Mouse (Mus musculus) left cerebral cortex, adult 9 months (tissue): ENCODE results near the gene Mrps2.
A peak's percentile ranks its signal among the peaks of the same experiment; 100 is the strongest.
"Not testable (repeated sequence)": the region's sequence is repeated elsewhere in the genome, so short reads cannot be mapped to it uniquely, and the experiment has no call there.

Experiments used
- DNase-seq, 2 experiments: peaks; one replicate each; pipeline ENCODE4 v3.0.0; 2022; ENCODE audit warnings: low spot score in 2 of 2

Gene Mrps2

DNA sequence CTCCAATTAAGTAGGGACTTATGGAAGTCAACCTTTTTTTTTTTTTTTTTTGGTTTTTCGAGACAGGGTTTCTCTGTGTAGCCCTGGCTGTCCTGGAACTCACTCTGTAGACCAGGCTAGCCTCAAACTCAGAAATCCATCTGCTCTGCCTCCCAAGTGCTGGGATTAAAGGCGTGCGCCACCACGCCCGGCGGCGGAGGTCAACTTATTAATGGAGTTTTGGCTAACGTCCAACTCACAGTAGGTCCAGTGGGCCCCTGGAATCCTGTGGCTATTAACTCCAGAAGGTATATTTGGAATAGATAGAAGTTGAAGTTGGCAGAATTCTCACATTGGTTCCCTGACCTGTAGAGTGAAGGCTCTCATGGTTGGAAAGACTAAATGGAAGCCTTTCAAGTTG, 4.1 kb downstream of the Mrps2 start:
- DNase-seq: not testable (repeated sequence)

DNA sequence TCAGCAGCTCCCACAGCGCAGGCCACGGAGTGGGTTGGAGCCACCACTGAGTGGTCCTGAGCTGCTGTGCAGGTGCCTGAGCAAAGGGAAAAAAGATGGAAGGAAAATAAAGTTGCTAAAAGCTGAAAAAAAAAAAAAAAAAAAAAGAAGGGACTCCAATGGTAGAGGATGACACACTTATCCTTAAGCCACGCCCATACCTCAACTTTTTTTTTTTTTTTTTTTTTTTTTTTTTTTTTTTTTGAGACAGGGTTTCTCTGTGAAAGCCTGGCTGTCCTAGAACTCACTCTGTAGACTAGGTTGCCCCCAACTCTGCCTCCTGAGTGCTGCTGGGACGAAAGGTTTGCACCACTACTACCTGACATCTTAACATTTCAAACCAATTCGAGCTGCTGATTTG, 10.1 kb downstream of the Mrps2 start:
- not testable (repeated sequence) for DNase-seq

DNA sequence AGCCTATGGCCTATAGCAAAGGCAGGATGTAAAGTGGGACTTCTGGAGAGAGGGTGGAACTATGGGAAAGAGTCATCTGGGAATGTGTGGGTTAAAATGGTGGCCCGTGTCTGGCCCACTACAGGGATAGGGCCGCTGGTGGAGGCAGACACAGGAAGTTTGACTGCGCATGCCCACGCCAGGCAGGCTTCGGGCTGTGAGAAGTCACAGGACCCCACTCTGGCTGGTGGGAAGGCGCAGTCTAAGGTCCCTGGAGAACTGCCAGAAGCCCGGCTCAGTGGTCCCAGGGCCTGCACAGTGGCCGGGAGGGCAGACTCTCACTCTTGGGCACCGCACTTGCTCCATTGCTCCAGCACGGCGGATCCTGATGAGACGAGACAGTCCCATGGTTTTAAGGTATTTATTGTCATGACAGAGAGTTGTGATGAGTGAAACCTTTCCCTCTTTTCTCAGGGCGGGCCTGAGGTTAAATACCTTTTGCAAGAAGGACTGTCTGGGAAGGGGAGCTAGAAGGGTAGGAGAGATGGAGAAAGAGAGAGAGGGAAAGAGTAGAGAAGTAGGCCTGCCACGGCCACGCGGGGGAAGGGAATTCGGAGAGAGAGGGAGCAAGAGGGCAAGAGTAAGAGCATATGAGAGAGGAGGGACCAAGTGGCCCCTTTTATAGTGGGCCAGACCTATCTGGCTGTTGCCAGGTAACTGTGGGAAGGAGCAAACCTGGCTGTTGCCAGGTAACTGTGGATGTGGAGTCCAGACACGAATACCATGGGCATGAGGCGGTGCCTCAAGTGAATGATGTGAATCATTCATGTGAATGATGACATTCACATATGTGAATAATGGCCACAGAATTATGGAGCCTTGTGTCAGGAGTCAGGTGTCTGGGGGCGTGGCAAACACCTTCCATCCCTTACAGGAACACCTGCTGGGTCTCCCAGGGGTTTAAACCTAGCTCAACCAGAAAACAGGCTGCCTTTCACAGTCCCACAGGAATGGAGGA, 11.6 kb downstream of the Mrps2 start:
- DNase-seq: no peak

DNA sequence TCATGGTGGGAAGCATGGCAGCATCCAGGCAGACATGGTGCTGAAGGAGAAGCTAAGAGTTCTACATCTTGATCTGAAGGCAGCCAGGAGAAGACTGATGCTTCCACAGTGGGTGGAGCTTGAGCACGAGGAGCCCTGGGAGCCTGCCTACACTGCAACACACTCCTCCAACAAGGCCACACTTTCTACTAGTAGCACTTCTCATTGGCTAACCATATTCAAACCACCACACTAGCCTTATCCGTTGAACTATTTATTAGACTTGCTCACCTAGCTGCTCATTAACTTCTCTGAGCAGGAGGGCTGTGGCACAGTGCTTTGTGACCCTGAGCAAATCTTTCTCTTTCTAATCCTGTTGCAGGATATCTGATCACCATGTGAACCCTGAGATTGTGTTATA, 16.0 kb downstream of the Mrps2 start:
- DNase-seq: no peak

DNA sequence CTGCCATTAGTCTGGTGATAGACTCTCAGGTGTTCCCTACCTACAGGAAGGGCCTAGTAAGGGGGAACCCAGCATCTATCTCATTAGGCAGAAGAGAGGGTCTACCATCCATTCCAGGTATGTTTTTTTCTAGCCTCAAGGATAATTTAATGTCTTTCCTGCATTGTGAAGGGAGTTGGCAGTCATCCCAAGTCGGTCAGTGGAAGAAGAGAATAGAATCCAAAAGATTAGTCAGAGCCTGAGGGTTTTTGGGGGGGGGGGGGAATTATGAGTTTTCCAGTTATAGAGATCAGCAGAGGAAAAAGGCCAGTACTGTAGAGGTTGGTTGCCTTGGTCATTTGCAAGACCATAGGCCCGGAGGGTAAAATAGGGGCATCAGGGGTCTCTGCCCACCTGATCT, 26.7 kb downstream of the Mrps2 start:
- DNase-seq: no peak

DNA sequence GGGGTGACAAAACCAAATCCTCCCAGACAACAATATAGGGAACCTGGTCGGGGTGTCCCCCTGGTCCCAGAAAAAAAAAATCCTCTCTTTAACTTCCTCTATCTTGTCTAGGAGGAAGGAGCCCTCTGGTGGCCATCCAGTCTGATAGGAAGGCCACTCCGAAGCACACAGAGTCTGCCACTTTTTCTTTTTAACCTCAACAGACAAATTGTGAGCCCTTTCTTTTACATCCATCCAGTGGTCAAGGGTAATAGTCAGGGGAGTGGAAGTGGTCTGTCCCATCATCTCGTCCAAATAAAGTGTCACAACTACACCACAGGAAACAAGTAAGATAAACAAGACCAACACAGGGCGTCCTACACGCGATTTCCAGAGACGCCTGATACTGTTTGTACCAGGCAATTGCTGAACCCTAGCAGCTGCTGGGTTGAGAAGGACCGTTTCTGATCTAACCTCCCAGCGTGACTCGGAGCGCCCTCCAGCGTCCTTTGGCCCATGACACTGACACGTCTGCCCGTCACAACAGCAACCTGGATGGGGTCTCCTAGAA, 27.4 kb downstream of the Mrps2 start:
- no peak for DNase-seq

DNA sequence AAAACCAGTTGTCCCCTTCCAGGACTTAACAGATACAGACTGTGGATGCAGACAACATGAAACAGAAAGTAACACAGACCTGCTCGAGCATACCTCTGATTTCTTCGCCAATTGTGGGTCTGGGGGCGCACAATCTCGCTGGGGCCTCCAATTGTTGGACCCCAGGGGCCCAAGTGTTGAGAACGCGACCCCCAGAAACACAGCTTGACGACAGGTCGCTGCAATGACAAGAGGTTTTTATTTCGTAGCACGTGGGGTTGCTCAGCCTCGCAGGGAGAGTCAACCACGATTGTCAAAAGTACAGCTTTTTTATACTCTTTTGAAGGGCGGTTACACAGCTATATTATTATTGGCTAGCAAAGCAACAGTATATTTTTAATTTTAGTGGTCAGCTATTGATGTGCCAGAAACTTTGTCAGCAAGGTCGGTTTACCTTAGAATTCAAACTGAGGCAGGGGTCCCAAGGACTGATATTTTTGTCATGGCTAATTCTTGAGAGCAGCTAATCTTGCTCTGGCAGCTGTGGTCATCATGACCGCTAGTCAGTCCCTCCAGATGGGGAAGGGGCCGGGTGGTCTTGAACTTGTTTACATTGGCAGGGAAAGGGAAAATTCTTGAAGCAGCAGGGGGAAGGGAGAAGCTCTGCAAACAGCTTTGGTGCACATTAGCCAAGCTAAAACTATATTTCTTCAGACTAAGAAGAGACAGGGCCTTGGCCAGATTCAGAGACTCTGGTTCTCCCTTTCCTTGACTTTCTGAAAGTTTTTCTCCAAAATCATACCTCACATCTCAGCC, 28.1 kb downstream of the Mrps2 start:
- DNase-seq: no peak

DNA sequence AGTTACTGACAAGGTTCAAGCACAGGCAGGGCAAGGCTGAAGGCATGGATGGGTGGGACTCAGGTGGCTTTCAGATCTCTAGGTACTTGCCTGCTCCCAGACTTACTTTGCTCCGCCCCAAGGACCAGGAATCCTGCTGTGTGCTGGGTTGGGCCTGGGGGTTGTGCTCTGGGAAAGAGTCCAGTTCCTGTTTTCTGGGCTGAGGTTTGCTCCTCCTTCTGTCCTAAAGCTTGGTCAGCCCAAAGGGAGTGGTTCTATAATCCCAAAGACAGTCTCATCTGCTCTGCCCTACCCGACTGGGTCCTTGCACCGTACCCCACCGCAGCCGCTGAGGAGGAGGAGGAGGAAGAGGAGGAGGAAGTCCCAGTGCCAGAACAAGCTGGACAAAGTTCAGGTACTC, 28.8 kb downstream of the Mrps2 start, which contains the start of gene Gbgt1:
TSS of gene Gbgt1 (plus strand) at position 221 of the 400 bp plus-strand sequence.
- DNase-seq: no peak

DNA sequence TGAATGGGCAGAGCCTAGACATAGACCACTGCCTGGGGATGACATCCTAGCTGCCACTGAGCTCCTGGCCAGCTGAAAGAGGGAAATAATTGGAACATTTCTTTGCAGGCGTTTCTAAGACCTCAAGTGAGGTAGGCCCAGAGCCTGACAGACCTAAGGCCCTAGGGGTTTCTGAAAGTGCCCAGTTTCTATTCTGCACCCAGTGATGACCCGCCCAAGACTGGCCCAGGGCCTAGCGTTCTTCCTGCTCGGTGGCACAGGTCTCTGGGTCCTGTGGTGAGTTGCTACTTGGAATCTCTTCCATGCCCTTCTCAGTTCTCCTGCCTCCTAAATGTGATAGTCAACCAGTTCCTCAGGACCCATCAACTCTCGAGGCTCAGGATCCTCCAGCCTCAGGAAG, 29.7 kb downstream of the Mrps2 start:
- no peak for DNase-seq

DNA sequence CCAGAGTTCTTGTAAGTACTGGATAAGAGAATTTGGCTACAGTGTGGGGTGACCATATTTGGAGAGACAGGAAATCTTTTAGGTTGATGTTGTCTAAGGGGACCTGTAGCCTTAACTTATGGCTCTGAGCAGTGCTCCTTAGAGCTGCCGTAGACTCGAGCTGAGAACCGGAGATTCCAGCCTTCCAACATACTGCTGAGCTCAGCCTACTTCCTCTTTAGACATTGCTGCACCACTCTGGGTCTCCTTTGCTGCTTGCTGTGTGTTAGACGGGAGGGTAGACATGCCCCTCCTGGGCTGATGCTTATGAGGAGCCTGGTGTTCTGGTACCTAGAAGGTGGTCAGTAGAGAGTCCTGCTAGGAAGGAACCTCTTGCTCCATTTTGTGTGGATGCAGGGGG, 30.6 kb downstream of the Mrps2 start:
- no peak for DNase-seq

DNA sequence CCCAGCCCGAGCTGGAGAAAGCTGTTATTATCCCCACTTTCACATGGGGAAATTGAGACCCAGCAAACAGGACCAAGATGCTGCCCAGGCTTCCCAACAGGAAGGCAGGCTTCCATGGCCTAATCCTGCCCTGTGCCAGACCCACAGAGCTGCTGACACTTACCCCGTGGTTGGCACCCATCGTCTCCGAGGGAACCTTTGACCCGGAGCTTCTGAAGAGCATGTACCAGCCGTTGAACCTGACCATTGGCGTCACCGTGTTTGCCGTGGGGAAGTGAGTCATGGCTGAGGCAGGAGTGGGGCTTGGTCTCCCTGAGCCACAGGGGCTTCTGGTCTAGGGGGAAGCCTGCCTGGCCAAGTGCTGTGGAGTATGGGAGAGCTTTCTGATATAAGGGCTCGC, 35.1 kb downstream of the Mrps2 start:
- peak in 1 of 2 experiments; percentile 0 for DNase-seq

DNA sequence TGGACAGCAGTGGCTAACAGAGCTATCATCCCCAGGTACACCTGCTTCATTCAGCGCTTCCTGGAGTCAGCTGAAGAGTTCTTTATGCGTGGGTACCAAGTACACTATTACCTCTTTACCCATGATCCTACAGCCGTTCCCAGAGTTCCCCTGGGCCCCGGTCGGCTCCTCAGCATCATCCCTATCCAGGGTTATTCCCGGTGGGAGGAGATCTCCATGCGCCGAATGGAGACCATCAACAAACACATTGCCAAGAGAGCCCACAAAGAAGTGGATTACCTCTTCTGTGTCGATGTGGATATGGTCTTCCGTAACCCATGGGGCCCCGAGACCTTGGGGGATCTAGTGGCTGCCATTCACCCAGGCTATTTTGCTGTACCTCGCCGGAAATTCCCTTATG, 36.8 kb downstream of the Mrps2 start:
- no peak for DNase-seq

DNA sequence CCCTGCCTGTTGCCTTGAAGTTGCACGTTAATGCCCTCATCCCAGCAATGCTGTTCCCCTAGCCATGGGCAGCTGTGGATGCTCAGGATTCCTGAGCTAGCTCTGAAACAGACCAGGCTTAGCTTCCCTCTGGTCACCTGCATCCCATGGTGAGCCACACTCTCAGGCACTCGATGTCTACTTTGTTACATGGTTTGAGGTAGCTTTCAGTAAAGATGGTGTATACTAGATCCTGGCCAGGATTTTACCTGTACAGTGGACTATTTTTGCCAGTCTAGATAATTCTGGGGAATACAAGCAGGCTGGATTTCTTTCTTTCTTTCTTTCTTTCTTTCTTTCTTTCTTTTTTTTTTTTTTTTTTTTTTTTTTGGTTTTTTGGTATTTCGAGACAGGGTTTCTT, 37.9 kb downstream of the Mrps2 start, which contains the start of gene Gm10134:
TSS of gene Gm10134 (plus strand) at position 301 of the 400 bp plus-strand sequence.
- DNase-seq: no peak

DNA sequence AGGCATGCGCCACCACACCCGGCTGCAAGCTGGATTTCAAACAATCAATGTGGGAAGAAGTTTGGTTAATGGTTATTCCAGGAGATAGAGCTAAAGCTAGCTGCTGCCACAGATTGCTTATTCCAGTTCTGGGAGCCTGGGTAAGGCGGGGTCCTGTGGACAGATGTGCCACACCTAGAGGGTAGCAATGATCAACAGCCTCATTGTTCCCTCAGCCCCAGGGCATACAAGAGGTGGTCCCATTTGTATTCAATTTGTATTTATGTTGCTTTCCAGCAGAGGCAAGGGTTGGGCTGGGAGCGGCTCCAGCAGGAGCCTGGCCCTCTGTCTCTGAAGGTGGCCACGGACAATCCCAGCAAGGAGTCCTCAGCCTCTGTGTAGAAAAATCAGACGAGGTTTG, 38.4 kb downstream of the Mrps2 start:
- DNase-seq: no peak

DNA sequence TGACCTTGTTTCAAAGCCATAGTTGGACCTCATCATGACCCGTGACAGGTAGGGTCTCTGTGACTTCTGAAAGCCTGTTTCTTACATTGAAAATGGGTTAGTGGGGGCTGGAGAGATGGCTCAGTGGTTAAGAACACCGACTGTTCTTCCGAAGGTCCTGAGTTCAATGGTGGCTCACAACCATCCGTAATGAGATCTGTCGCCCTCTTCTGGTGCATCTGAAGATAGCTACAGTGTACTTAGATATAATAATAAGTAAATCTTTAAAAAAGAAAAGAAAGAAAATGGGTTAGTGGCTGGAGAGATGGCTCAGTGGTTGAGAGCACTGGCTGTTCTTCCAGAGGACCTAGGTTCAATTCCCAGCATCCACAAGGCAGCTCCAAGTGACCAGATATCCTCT, 43.7 kb downstream of the Mrps2 start:
- DNase-seq: not testable (repeated sequence)

DNA sequence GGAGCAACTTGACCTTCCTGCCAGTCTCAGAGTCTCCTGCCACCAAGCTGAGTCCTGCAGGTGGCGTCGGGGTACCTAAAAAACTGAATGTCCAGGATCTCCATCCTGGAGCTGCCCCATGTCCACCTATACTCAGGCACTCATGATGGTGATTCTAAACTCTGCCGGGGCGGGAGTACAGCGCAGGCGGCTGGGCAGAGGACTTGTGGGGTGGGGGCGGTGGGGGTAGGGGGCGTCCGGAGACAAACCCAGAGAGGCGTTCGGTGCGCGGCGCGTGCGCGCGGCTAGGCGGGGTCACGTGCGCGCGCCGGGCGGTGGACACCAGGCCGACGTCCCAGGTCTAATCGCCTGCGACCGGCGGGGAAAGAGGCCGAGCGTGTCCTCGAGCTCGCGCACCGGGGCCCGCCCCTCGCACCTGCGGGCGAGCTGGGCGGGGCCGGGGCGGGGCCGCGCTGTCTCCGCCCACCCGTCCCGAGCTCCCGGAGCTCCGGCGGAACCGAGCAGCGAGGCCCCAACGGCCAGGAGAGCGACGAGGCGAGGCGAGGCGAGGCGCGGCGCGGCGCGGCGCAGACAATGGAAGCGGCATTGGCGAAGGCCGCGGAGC, 45.0 kb downstream of the Mrps2 start, which contains the start of gene Ralgds:
TSS of gene Ralgds (plus strand) at position 328 of the 604 bp plus-strand sequence.
- no peak for DNase-seq

DNA sequence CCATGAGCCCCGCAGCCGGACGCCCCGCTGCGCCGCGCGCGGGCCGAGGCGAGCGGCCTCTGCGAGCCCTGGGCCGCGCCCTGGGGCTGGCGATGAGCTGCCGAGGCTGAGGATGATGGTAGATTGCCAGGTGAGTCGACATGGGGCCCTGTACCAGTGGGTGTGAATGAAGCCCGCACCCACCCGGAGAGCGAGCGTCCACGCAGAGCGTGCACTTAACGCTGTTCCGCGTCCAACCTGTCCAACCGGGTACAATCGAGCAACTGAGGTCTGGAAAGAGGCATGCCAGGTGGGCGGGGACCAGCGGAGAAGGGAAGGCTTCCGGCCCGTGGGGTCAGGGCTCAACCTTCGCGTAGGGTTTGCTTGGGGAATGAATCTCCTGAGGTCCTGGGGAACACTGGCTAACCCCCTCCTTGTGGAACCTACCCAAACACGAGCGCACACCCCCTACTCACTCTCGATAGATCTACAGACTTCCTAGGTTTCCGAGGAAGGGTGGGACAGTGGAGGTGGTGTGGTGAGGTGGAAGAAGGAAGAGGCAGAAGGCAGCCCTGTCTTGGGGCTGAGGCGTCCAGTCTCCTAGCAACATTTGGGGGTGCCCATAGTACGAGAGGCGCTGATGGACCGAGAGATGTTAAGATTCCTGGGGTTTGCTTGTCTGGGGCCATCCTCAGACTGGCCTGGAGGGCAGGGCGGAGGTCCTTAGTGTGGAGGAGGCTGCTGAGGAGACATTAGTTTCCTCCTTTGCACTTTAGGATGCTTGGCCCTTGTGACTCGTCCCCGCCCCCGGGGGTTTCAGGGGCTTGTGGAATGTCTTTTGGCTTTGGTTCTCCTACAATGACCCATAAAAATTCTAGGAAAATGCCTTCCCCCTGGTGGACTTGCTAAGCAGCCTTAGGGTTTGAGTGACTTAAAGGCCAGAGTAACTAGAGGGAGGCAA, 45.8 kb downstream of the Mrps2 start:
- DNase-seq: peak in 1 of 2 experiments; percentile 46

DNA sequence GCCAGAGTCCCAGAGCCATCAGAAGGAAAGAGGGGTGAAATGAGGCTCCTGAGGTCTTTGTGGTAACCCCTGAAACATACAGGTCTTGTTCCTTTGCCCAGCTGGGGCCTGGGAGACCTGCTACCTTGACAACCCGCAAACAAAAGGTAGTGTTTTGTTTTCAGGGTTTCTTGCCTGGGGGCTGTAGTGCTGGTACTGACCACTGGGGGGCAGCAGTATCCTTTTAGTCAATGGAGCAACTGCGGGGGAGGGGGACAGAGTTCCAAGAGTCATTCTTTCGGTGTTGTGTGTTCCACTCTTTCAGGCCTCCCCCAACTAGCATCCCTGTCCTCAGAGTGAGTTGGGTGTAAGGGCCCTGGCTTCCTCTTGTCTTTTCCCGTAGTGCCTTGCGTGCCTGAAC, 46.6 kb downstream of the Mrps2 start:
- DNase-seq: peak in 1 of 2 experiments; percentile 89

DNA sequence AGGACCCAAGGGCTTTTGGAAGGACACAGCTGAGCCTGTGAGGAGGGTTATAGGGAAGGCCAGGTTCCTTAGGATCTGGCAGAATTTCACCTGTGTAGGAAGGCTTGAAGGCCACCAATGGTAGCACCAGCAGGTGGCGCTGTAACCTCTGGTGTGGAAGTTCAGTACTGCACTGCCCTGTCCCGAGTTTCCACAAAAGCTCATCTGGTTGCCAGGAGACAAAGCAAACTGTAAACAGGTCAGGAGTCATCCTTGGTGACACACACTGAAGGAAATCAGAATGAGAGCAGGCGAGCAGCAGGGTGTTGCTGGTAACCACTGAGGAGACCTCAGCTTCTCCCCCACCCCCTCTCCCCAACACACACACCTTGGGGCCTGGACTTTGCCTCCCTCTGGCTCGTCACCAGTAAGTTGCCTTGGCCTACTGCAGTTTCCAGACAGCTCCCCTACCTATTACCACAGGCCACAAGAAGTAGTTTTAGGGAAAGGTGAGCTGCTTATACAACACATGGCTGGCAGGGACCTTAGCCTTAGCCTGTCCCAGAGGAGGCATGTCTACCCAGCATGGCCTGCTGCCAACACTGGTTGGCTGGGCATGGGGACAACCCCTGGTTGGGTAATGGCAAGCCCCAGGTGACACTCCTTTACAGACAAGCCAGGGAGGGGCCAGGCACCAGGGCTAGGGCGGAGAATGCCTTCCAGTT, 49.5 kb downstream of the Mrps2 start:
- DNase-seq: no peak

DNA sequence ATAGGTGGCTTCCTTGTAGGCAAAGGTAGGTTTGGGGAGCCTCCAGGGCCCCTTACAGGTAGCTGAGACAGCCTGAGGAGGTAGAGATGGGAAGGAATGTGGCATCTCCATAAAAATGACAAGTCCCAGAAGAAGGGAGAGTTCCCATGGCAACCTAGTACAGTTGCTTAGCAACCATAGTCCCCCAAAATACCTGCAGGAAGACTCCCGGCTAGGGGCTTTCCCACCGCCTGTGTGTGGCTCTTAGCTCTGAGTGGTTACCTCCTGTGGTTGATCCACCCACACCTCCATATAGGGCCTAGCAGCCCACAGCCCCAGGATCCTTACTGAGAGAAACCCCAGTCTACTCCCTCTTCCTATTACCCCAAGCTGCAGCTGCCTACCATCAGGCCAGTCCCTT, 50.4 kb downstream of the Mrps2 start:
- peak; percentile 79 to 83 for DNase-seq
